Comparison of ENCODE assay signal across 20 mouse cellular contexts in genomic region chr9:120351061-120351460, GRCm38 (mm10). TPM values are rescaled to one million over a fixed set of nuclear protein-coding genes. Genes with fewer than 3 reads are reported as not detected.
A peak's percentile ranks its signal among the peaks of the same experiment; 100 is the strongest.
DNase-seq lines count a peak whose midpoint lies in the region; ATAC-seq and TF ChIP-seq lines count a peak whose summit lies in the region.
"Had no signal": no experiment of that assay in that cellular context is flagged by ENCODE, and none has a peak within 500 bp of the region (broad histone marks: within the 10 kb centered on the region; RNA-seq: fewer than 3 reads in every experiment).

No protein-coding gene starts in this region.

- no peak overlapping the region for H3K9ac ChIP-seq in heart, embryonic 15.5 days
- no peak overlapping the region for H3K9ac ChIP-seq in heart, embryonic 11.5 days (ENCODE audit: low read depth, low read length)
- H3K9ac ChIP-seq in intestine, embryonic 15.5 days, result no peak overlapping the region
- H3K9ac ChIP-seq: forebrain, embryonic 12.5 days; lung, embryonic 15.5 days had no signal

- no peak for TF ChIP-seq CTCF in layer of hippocampus, adult 2 months (conservative IDR thresholded peaks at IDR 0.05)
- no peak for TF ChIP-seq CTCF in small intestine, adult 2 months (IDR thresholded peaks at IDR 0.05; ENCODE audit: extremely low read depth, insufficient read length, insufficient replicate concordance, low read depth, low read length)

- H3K27ac ChIP-seq in heart, embryonic 15.5 days, result peak overlapping the region; percentile 17; the same call in 1 of the 2 replicates
- no peak overlapping the region for H3K27ac ChIP-seq in heart, embryonic 11.5 days (ENCODE audit: low read depth, low read length)
- H3K27ac ChIP-seq in layer of hippocampus, adult 2 months, result peak overlapping the region; percentile 70; the same call in 1 of the 2 replicates
- H3K27ac ChIP-seq in intestine, embryonic 15.5 days, result peak overlapping the region; percentile 63; the same call in 1 of the 2 replicates
- peak overlapping the region; percentile 23; the same call in 1 of the 2 replicates for H3K27ac ChIP-seq in small intestine, adult 2 months (ENCODE audit: insufficient read depth, low read depth, low read length)
- H3K27ac ChIP-seq: embryonic facial prominence, embryonic 10.5 days; forebrain, embryonic 12.5 days; hindbrain, postnatal 0 days; macrophage; midbrain, embryonic 10.5 days had no signal

- H3K4me2 ChIP-seq in heart, embryonic 15.5 days, result no peak overlapping the region
- H3K4me2 ChIP-seq in heart, embryonic 11.5 days, result no peak overlapping the region
- H3K4me2 ChIP-seq in intestine, embryonic 15.5 days (replicated peaks), result peak overlapping the region; percentile 33; the same call in 1 of the 2 replicates
- H3K4me2 ChIP-seq: forebrain, embryonic 12.5 days; liver, embryonic 11.5 days; lung, embryonic 15.5 days had no signal

- peaks cover 5% of the 10 kb centered on the region for H3K4me1 ChIP-seq in heart, embryonic 15.5 days (replicated peaks)
- H3K4me1 ChIP-seq in heart, embryonic 11.5 days (ENCODE audit: control insufficient read depth, insufficient read depth, low read length), result peaks cover 3% of the 10 kb centered on the region
- H3K4me1 ChIP-seq in intestine, embryonic 15.5 days (replicated peaks), result peaks cover 18% of the 10 kb centered on the region
- H3K4me1 ChIP-seq in small intestine, adult 2 months (ENCODE audit: control insufficient read depth, insufficient read depth, insufficient read length, low read length), result peaks cover 23% of the 10 kb centered on the region

- 0 out of 2 replicates have a peak, but pooled peaks cover 3% of the 10 kb centered on the region for H3K9me3 ChIP-seq in heart, embryonic 15.5 days (replicated peaks)
- H3K9me3 ChIP-seq in heart, embryonic 11.5 days (replicated peaks; ENCODE audit: control insufficient read depth, low read length), result no peaks in the 10 kb centered on the region; the same call in 1 of the 2 replicates
- H3K9me3 ChIP-seq in intestine, embryonic 15.5 days, result no peaks in the 10 kb centered on the region
- H3K9me3 ChIP-seq: embryonic facial prominence, embryonic 10.5 days; forebrain, embryonic 12.5 days; lung, embryonic 15.5 days had no signal

- no peaks in the 10 kb centered on the region for H3K27me3 ChIP-seq in heart, embryonic 15.5 days
- no peaks in the 10 kb centered on the region for H3K27me3 ChIP-seq in heart, embryonic 11.5 days (ENCODE audit: control insufficient read depth, insufficient read depth, low read length)
- no peaks in the 10 kb centered on the region for H3K27me3 ChIP-seq in intestine, embryonic 15.5 days (replicated peaks)
- H3K27me3 ChIP-seq in small intestine, adult 2 months (ENCODE audit: control insufficient read depth, insufficient read depth, low read length), result no peaks in the 10 kb centered on the region
- H3K27me3 ChIP-seq: forebrain, embryonic 12.5 days; lung, embryonic 15.5 days had no signal

- ATAC-seq in heart, embryonic 15.5 days (replicated peaks; ENCODE audit: insufficient number of reproducible peaks, insufficient read depth, low FRiP score, low read depth), result no peak
- ATAC-seq in heart, embryonic 11.5 days (replicated peaks; ENCODE audit: insufficient number of reproducible peaks, low FRiP score, low TSS enrichment), result no peak
- peak; percentile 29 for ATAC-seq in intestine, embryonic 15.5 days
- ATAC-seq: hindbrain, postnatal 0 days had no signal

- H3K4me3 ChIP-seq in heart, embryonic 15.5 days, result no peak overlapping the region
- H3K4me3 ChIP-seq in heart, embryonic 11.5 days (ENCODE audit: low read depth, low read length), result no peak overlapping the region
- no peak overlapping the region for H3K4me3 ChIP-seq in layer of hippocampus, adult 2 months
- no peak overlapping the region for H3K4me3 ChIP-seq in intestine, embryonic 15.5 days (replicated peaks)
- no peak overlapping the region for H3K4me3 ChIP-seq in small intestine, adult 2 months (ENCODE audit: low read depth, low read length)
- H3K4me3 ChIP-seq: embryonic facial prominence, embryonic 10.5 days; forebrain, embryonic 12.5 days; lung, embryonic 15.5 days; midbrain, embryonic 10.5 days had no signal

- WGBS in heart, embryonic 15.5 days, result 66% methylated on average over 7 of the region's 7 CpGs
- WGBS in heart, embryonic 11.5 days (ENCODE audit: insufficient replicate concordance), result 76% methylated on average over 7 of the region's 7 CpGs
- 38% methylated on average over 7 of the region's 7 CpGs for WGBS in intestine, embryonic 15.5 days
- 27% methylated on average over 7 of the region's 7 CpGs for WGBS in small intestine, adult 2 months

- H3K36me3 ChIP-seq in heart, embryonic 15.5 days, result no peaks in the 10 kb centered on the region
- no peaks in the 10 kb centered on the region for H3K36me3 ChIP-seq in heart, embryonic 11.5 days (ENCODE audit: control insufficient read depth, insufficient read depth, low read length)
- no peaks in the 10 kb centered on the region for H3K36me3 ChIP-seq in intestine, embryonic 15.5 days
- no peaks in the 10 kb centered on the region for H3K36me3 ChIP-seq in small intestine, adult 2 months (ENCODE audit: control insufficient read depth, insufficient read depth, low read length)
- H3K36me3 ChIP-seq: embryonic facial prominence, embryonic 10.5 days; forebrain, embryonic 12.5 days; lung, embryonic 15.5 days; midbrain, embryonic 10.5 days had no signal

- DNase-seq in layer of hippocampus, adult 2 months (ENCODE audit: low spot score in 2 of 2), result no peak
- no peak for DNase-seq in layer of hippocampus, postnatal 14 days (ENCODE audit: low spot score in 2 of 2)
- DNase-seq in adrenal gland, postnatal 36 days, result no peak
- DNase-seq: adrenal gland, adult 2 months; cerebellum, adult 8-10 months; heart, postnatal 4 days; thymus, adult 18-20 months; thymus, postnatal 4 days had no signal

- no peak for TF ChIP-seq POLR2A in small intestine, adult 2 months (IDR thresholded peaks at IDR 0.05; ENCODE audit: low read depth, low read length)

RNA-seq across cellular contexts. Expression of gene Myrip, which starts 49.7 kb away (rescaled TPM):
- polyA plus RNA-seq in heart, embryonic 15.5 days (2015; fragmentation: Nextera tagmentation; extraction: Ambion mirVana), result 0.26 and 0.94 TPM in 2 replicates
- polyA plus RNA-seq in heart, embryonic 11.5 days (2014; fragmentation: Nextera tagmentation; extraction: Ambion mirVana), result 0.11 and 0.15 TPM in 2 replicates
- 10 to 100 TPM; 54.7 to 58.7 TPM for total RNA-seq in layer of hippocampus, adult 2 months (2021)
- 10 to 100 TPM; 51.9 to 58.0 TPM for total RNA-seq in layer of hippocampus, postnatal 14 days (2021)
- 0.89 and 1.3 TPM in 2 replicates for polyA plus RNA-seq in intestine, embryonic 15.5 days (2015; fragmentation: Nextera tagmentation; extraction: Ambion mirVana)
- 1.0 and 1.7 TPM in 2 replicates for polyA plus RNA-seq in small intestine, adult 2 months (2012; rRNA removed)
- 1 to 10 TPM; 5.8 to 5.9 TPM for total RNA-seq in adrenal gland, postnatal 36 days (2021)
- polyA plus RNA-seq: C2C12, macrophage had no signal
